Mouse (Mus musculus): ENCODE results near the gene Pdlim4. TPM values are rescaled to one million over a fixed set of nuclear protein-coding genes. Genes with fewer than 3 reads are reported as not detected.
"Not testable (repeated sequence)": the region's sequence is repeated elsewhere in the genome, so short reads cannot be mapped to it uniquely, and the experiment has no call there.

Pdlim4 gene
- polyA plus RNA-seq, 1 experiment from 2014 or later, result 47.5 TPM

- WGBS, result 90% methylated on average over 4 of the region's 4 CpGs
- Histone ChIP-seq H3K9ac (ENCODE audit: low read depth, low read length) (no peak overlapping the region), H3K4me3 (replicated peaks; ENCODE audit: low read depth, low read length) (no peak overlapping the region), H3K27ac (no peak overlapping the region), H3K36me3 (ENCODE audit: insufficient read depth, low read length) (no peaks in the 10 kb centered on the region), H3K9me3 (replicated peaks; ENCODE audit: low read length) (no peaks in the 10 kb centered on the region), H3K4me1 (replicated peaks; ENCODE audit: insufficient read depth, low read length) (no peaks in the 10 kb centered on the region), H3K27me3 (ENCODE audit: insufficient read depth, low read length) (no peaks in the 10 kb centered on the region), H3K4me2 (ENCODE audit: low read length) (no peak overlapping the region)
- DNase-seq (ENCODE audit: low spot score) (no peak), ATAC-seq (replicated peaks; ENCODE audit: low FRiP score, low read depth) (no peak)
- no peak for TF ChIP-seq CTCF (IDR thresholded peaks at IDR 0.05; ENCODE audit: low read depth)
Observed at GRCm38 (mm10) chr11:54017596-54017995, 51.2 kb downstream of the Pdlim4 start.

DNA sequence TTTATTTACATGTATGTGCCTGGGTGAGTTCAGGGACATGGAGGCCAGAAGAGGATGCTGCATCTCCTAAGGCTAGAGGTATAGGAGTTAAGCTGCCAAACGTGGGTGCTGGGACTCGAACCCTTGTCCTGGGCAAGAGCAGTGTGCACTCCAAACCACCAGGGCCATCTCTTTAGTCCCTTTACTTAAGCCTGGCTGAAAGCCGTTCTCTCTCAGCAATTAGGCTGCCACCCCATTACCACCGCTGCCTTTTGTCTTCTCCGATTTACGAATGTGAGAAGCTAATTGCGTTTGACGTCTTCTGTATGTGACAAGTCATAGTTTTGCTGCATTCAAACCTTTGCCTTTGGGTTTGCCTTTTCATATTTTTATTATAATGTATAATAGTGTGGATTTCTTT is 52.8 kb downstream of the Pdlim4 start:
- Histone ChIP-seq H3K27me3 (ENCODE audit: insufficient read depth, low read length) (no peaks in the 10 kb centered on the region), H3K36me3 (ENCODE audit: insufficient read depth, low read length) (no peaks in the 10 kb centered on the region), H3K9me3 (replicated peaks; ENCODE audit: low read length) (no peaks in the 10 kb centered on the region), H3K4me1 (replicated peaks; ENCODE audit: insufficient read depth, low read length) (no peaks in the 10 kb centered on the region), H3K4me3 (replicated peaks; ENCODE audit: low read depth, low read length) (no peak overlapping the region), H3K27ac (no peak overlapping the region), H3K9ac (ENCODE audit: low read depth, low read length) (no peak overlapping the region), H3K4me2 (ENCODE audit: low read length) (no peak overlapping the region)
- 63% methylated on average over 8 of the region's 8 CpGs for WGBS
- DNase-seq (ENCODE audit: low spot score), result no peak
- TF ChIP-seq CTCF (IDR thresholded peaks at IDR 0.05; ENCODE audit: low read depth), result no peak
- no peak for ATAC-seq (replicated peaks; ENCODE audit: low FRiP score, low read depth)

- TF ChIP-seq CTCF (IDR thresholded peaks at IDR 0.05; ENCODE audit: low read depth), result no peak
Observed at GRCm38 (mm10) chr11:54012961-54013360, 55.9 kb downstream of the Pdlim4 start.

DNA sequence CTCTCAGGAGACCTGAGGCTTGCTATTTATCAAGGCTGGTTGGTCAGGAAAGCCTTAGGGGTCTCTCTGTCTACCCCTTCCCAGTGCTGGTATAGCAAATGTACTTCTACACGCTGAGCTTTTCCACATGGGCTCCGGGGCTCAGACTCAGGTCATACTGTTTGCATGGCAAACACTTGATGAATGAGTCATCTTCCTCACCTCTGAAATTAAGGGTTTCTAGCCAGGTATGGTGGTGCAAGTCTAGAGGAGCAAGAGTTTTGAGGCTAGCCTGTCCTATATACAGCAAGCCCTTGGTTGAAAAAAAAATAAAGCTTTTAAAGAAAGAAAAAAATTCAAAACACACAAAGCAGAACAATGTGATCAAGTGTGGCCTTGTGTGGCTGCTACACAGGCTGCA is 57.6 kb downstream of the Pdlim4 start:
- no peak for TF ChIP-seq CTCF (IDR thresholded peaks at IDR 0.05; ENCODE audit: low read depth)
- H3K36me3 ChIP-seq (ENCODE audit: insufficient read depth, low read length), result no peaks in the 10 kb centered on the region
- no peak overlapping the region for H3K4me2 ChIP-seq (ENCODE audit: low read length)
- no peak overlapping the region for H3K9ac ChIP-seq (ENCODE audit: low read depth, low read length)
- H3K27me3 ChIP-seq (ENCODE audit: insufficient read depth, low read length), result no peaks in the 10 kb centered on the region
- WGBS, result 91% methylated on average over 2 of the region's 2 CpGs
- H3K4me1 ChIP-seq (replicated peaks; ENCODE audit: insufficient read depth, low read length), result peaks cover 8% of the 10 kb centered on the region; the same call in 1 of the 2 replicates
- no peak overlapping the region for H3K4me3 ChIP-seq (replicated peaks; ENCODE audit: low read depth, low read length)
- ATAC-seq (replicated peaks; ENCODE audit: low FRiP score, low read depth), result no peak
- no peaks in the 10 kb centered on the region for H3K9me3 ChIP-seq (replicated peaks; ENCODE audit: low read length)
- H3K27ac ChIP-seq, result no peak overlapping the region
- DNase-seq (ENCODE audit: low spot score), result no peak

More at GRCm38 (mm10) chr11:54012961-54013360, 55.9 kb downstream of the Pdlim4 start:
- no peak overlapping the region for H3K4me3 ChIP-seq (replicated peaks; ENCODE audit: low read depth, low read length)
- whole genome bisulfite sequencing, result 68% methylated on average over 5 of the region's 5 CpGs
- H3K9me3 ChIP-seq (replicated peaks; ENCODE audit: low read length), result no peaks in the 10 kb centered on the region
- H3K9ac ChIP-seq (ENCODE audit: low read depth, low read length), result no peak overlapping the region
- H3K27ac ChIP-seq, result no peak overlapping the region
- H3K36me3 ChIP-seq (ENCODE audit: insufficient read depth, low read length), result no peaks in the 10 kb centered on the region
- H3K4me1 ChIP-seq (replicated peaks; ENCODE audit: insufficient read depth, low read length), result peaks cover 3% of the 10 kb centered on the region; the same call in 1 of the 2 replicates
- H3K4me2 ChIP-seq (ENCODE audit: low read length), result no peak overlapping the region
- H3K27me3 ChIP-seq (ENCODE audit: insufficient read depth, low read length), result no peaks in the 10 kb centered on the region
- ATAC-seq (replicated peaks; ENCODE audit: low FRiP score, low read depth) (no peak), DNase-seq (ENCODE audit: low spot score) (no peak)

GRCm38 (mm10) chr11:54008416-54008920 is 60.3 kb downstream of the Pdlim4 start:
- Histone ChIP-seq H3K27ac (0 out of 2 replicates have a peak overlapping the region, but pooled peaks have one; percentile 5), H3K27me3 (ENCODE audit: insufficient read depth, low read length) (no peaks in the 10 kb centered on the region), H3K4me1 (replicated peaks; ENCODE audit: insufficient read depth, low read length) (peaks cover 8% of the 10 kb centered on the region; the same call in 1 of the 2 replicates), H3K4me2 (ENCODE audit: low read length) (no peak overlapping the region), H3K4me3 (replicated peaks; ENCODE audit: low read depth, low read length) (no peak overlapping the region), H3K36me3 (ENCODE audit: insufficient read depth, low read length) (no peaks in the 10 kb centered on the region), H3K9ac (ENCODE audit: low read depth, low read length) (no peak overlapping the region), H3K9me3 (replicated peaks; ENCODE audit: low read length) (no peaks in the 10 kb centered on the region)
- 52% methylated on average over 10 of the region's 10 CpGs for whole genome bisulfite sequencing
- DNase-seq (ENCODE audit: low spot score), result peak; percentile 48
- TF ChIP-seq CTCF (IDR thresholded peaks at IDR 0.05; ENCODE audit: low read depth), result no peak
- no peak for ATAC-seq (replicated peaks; ENCODE audit: low FRiP score, low read depth)

DNA sequence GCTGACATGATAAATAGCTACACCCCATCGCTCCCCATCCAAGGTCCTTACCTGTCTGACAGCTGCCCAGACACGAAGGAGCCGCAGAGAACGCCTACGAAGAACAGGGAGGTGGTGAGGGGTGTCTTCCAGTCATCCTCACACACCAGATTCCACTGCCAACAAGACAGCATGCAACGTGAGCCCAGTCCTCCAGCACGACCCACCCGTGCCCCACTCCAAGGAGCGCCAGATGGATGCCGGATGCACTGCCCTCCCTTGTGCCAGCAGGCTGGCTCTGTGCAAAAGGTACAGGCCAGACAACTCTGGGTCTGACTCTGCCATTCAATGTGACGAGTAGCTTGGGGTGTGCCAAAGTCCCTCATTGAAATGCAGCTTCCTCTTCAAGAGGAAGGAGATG is 61.1 kb downstream of the Pdlim4 start:
- H3K36me3 ChIP-seq (ENCODE audit: insufficient read depth, low read length), result no peaks in the 10 kb centered on the region
- DNase-seq (ENCODE audit: low spot score) (no peak), ATAC-seq (replicated peaks; ENCODE audit: low FRiP score, low read depth) (no peak)
- H3K9ac ChIP-seq (ENCODE audit: low read depth, low read length), result no peak overlapping the region
- 85% methylated on average over 11 of the region's 11 CpGs for WGBS
- no peak overlapping the region for H3K4me3 ChIP-seq (replicated peaks; ENCODE audit: low read depth, low read length)
- no peaks in the 10 kb centered on the region for H3K9me3 ChIP-seq (replicated peaks; ENCODE audit: low read length)
- peaks cover 8% of the 10 kb centered on the region; the same call in 1 of the 2 replicates for H3K4me1 ChIP-seq (replicated peaks; ENCODE audit: insufficient read depth, low read length)
- H3K27ac ChIP-seq, result 0 out of 2 replicates have a peak overlapping the region, but pooled peaks have one; percentile 5
- no peak overlapping the region for H3K4me2 ChIP-seq (ENCODE audit: low read length)
- TF ChIP-seq CTCF (IDR thresholded peaks at IDR 0.05; ENCODE audit: low read depth), result no peak
- no peaks in the 10 kb centered on the region for H3K27me3 ChIP-seq (ENCODE audit: insufficient read depth, low read length)

GRCm38 (mm10) chr11:54006901-54007300 is 61.9 kb downstream of the Pdlim4 start:
- TF ChIP-seq CTCF (IDR thresholded peaks at IDR 0.05; ENCODE audit: low read depth), result no peak
- Histone ChIP-seq H3K27me3 (ENCODE audit: insufficient read depth, low read length) (no peaks in the 10 kb centered on the region), H3K27ac (no peak overlapping the region)

GRCm38 (mm10) chr11:54006362-54006761 is 62.5 kb downstream of the Pdlim4 start:
- H3K36me3 ChIP-seq (ENCODE audit: insufficient read depth, low read length); DNase-seq (ENCODE audit: low spot score); H3K4me3 ChIP-seq (replicated peaks; ENCODE audit: low read depth, low read length); H3K4me1 ChIP-seq (replicated peaks; ENCODE audit: insufficient read depth, low read length); H3K27me3 ChIP-seq (ENCODE audit: insufficient read depth, low read length); H3K9me3 ChIP-seq (replicated peaks; ENCODE audit: low read length); H3K4me2 ChIP-seq (ENCODE audit: low read length); H3K27ac ChIP-seq; ATAC-seq (replicated peaks; ENCODE audit: low FRiP score, low read depth); H3K9ac ChIP-seq (ENCODE audit: low read depth, low read length): not testable (repeated sequence)
- 31% methylated on average over 5 of the region's 5 CpGs for WGBS

More at GRCm38 (mm10) chr11:54006901-54007300, 61.9 kb downstream of the Pdlim4 start:
- DNase-seq (ENCODE audit: low spot score), result peak; percentile 15
- no peak for ATAC-seq (replicated peaks; ENCODE audit: low FRiP score, low read depth)
- H3K36me3 ChIP-seq (ENCODE audit: insufficient read depth, low read length), result no peaks in the 10 kb centered on the region
- no peak overlapping the region for H3K9ac ChIP-seq (ENCODE audit: low read depth, low read length)
- 60% methylated on average over 4 of the region's 4 CpGs for WGBS
- no peaks in the 10 kb centered on the region for H3K9me3 ChIP-seq (replicated peaks; ENCODE audit: low read length)
- peaks cover 8% of the 10 kb centered on the region; the same call in 1 of the 2 replicates for H3K4me1 ChIP-seq (replicated peaks; ENCODE audit: insufficient read depth, low read length)
- H3K4me2 ChIP-seq (ENCODE audit: low read length), result no peak overlapping the region
- H3K4me3 ChIP-seq (replicated peaks; ENCODE audit: low read depth, low read length), result no peak overlapping the region
